Comparison of ENCODE assay signal across 22 mouse cellular contexts in genomic region chr14:27094247-27094646, GRCm38 (mm10). TPM values are rescaled to one million over a fixed set of nuclear protein-coding genes. Genes with fewer than 3 reads are reported as not detected.
DNase-seq lines count a peak whose midpoint lies in the region; ATAC-seq and TF ChIP-seq lines count a peak whose summit lies in the region.
"Had no signal": no experiment of that assay in that cellular context is flagged by ENCODE, and none has a peak within 500 bp of the region (broad histone marks: within the 10 kb centered on the region; RNA-seq: fewer than 3 reads in every experiment).

No protein-coding gene starts in this region.

- no peak for TF ChIP-seq CTCF in ES-Bruce4 (IDR thresholded peaks at IDR 0.05; ENCODE audit: low read depth, low read length)

- no peak overlapping the region for H3K9ac ChIP-seq in hindbrain, embryonic 12.5 days
- no peak overlapping the region for H3K9ac ChIP-seq in hindbrain, embryonic 16.5 days (ENCODE audit: low read depth, low read length)
- no peak overlapping the region for H3K9ac ChIP-seq in ES-Bruce4 (ENCODE audit: low read depth, poor library complexity, severe bottlenecking)
- H3K9ac ChIP-seq in forebrain, embryonic 15.5 days (replicated peaks), result no peak overlapping the region
- no peak overlapping the region for H3K9ac ChIP-seq in liver, embryonic 11.5 days (ENCODE audit: low read depth, low read length)
- H3K9ac ChIP-seq: embryonic facial prominence, embryonic 13.5 days; heart, embryonic 12.5 days; hindbrain, embryonic 15.5 days had no signal

- TF ChIP-seq EP300 in ES-Bruce4 (IDR thresholded peaks at IDR 0.05; ENCODE audit: insufficient read depth, low read depth, low read length), result no peak

- WGBS in hindbrain, embryonic 12.5 days, result 54% methylated on average over 5 of the region's 5 CpGs
- 48% methylated on average over 5 of the region's 5 CpGs for WGBS in hindbrain, embryonic 16.5 days
- WGBS in forebrain, embryonic 15.5 days, result 24% methylated on average over 5 of the region's 5 CpGs
- WGBS in liver, embryonic 11.5 days, result 75% methylated on average over 5 of the region's 5 CpGs

- 0 out of 2 replicates have a peak overlapping the region, but pooled peaks have one; percentile 1 for H3K27ac ChIP-seq in hindbrain, embryonic 12.5 days
- no peak overlapping the region for H3K27ac ChIP-seq in hindbrain, embryonic 16.5 days (ENCODE audit: low read depth, low read length)
- H3K27ac ChIP-seq in ES-Bruce4 (ENCODE audit: insufficient read depth, low read length), result peak overlapping the region; percentile 57; the same call in 1 of the 2 replicates
- H3K27ac ChIP-seq in forebrain, embryonic 15.5 days (replicated peaks), result peak overlapping the region; percentile 20; the same call in 1 of the 2 replicates
- no peak overlapping the region for H3K27ac ChIP-seq in liver, embryonic 11.5 days (ENCODE audit: low read depth, low read length)
- H3K27ac ChIP-seq: embryonic facial prominence, embryonic 13.5 days; hindbrain, embryonic 10.5 days; hindbrain, embryonic 15.5 days had no signal

- no peak overlapping the region for H3K4me2 ChIP-seq in hindbrain, embryonic 12.5 days (replicated peaks)
- H3K4me2 ChIP-seq in hindbrain, embryonic 16.5 days (ENCODE audit: low read length), result no peak overlapping the region
- no peak overlapping the region for H3K4me2 ChIP-seq in forebrain, embryonic 15.5 days (replicated peaks)
- H3K4me2 ChIP-seq in liver, embryonic 11.5 days, result no peak overlapping the region
- H3K4me2 ChIP-seq: embryonic facial prominence, embryonic 13.5 days; heart, embryonic 12.5 days; hindbrain, embryonic 15.5 days had no signal

- ATAC-seq in hindbrain, embryonic 12.5 days (ENCODE audit: low FRiP score), result 0 out of 2 replicates have a peak, but pooled peaks have one; percentile 43
- ATAC-seq in hindbrain, embryonic 16.5 days, result no peak
- peak; percentile 62; the same call in 1 of the 2 replicates for ATAC-seq in forebrain, embryonic 15.5 days (replicated peaks)
- no peak for ATAC-seq in liver, embryonic 11.5 days (replicated peaks; ENCODE audit: low FRiP score)
- ATAC-seq: inflammation-experienced regulatory T-cells, adult 6 months; intestine, postnatal 0 days had no signal

- TF ChIP-seq POLR2A in ES-Bruce4 (IDR thresholded peaks at IDR 0.05; ENCODE audit: insufficient read depth, low read length), result no peak

- H3K4me1 ChIP-seq in hindbrain, embryonic 12.5 days, result peaks cover 2% of the 10 kb centered on the region; the same call in 1 of the 2 replicates
- H3K4me1 ChIP-seq in hindbrain, embryonic 16.5 days (ENCODE audit: control insufficient read depth, insufficient read depth, low read depth, low read length), result no peaks in the 10 kb centered on the region; the same call in 1 of the 2 replicates
- peaks cover 5% of the 10 kb centered on the region for H3K4me1 ChIP-seq in ES-Bruce4 (ENCODE audit: control insufficient read depth, insufficient read depth, low read length)
- peaks cover 14% of the 10 kb centered on the region for H3K4me1 ChIP-seq in forebrain, embryonic 15.5 days
- H3K4me1 ChIP-seq in liver, embryonic 11.5 days (replicated peaks; ENCODE audit: control insufficient read depth, insufficient read depth, low read length), result no peaks in the 10 kb centered on the region
- H3K4me1 ChIP-seq: embryonic facial prominence, embryonic 13.5 days; heart, embryonic 12.5 days; hindbrain, embryonic 15.5 days had no signal

- DNase-seq in R1 (ENCODE audit: low read depth, low spot score), result peak; percentile 91
- DNase-seq in liver, embryonic 11.5 days (ENCODE audit: low spot score), result no peak
- no peak for DNase-seq in right cerebral cortex, adult 18-20 months
- DNase-seq: adrenal gland, adult 2 months; adrenal gland, postnatal 36 days; cerebellum, adult 11 months; cerebellum, adult 8-10 months; cerebellum, postnatal 36 days; gastrocnemius, postnatal 14 days; kidney, adult 8-10 months had no signal

- peaks cover 5% of the 10 kb centered on the region for H3K36me3 ChIP-seq in hindbrain, embryonic 12.5 days
- no peaks in the 10 kb centered on the region for H3K36me3 ChIP-seq in hindbrain, embryonic 16.5 days (ENCODE audit: control insufficient read depth, insufficient read depth, low read length)
- peaks cover 27% of the 10 kb centered on the region for H3K36me3 ChIP-seq in ES-Bruce4 (ENCODE audit: control insufficient read depth, insufficient read depth, low read length, poor library complexity, severe bottlenecking)
- no peaks in the 10 kb centered on the region for H3K36me3 ChIP-seq in forebrain, embryonic 15.5 days
- H3K36me3 ChIP-seq in liver, embryonic 11.5 days (ENCODE audit: control insufficient read depth, insufficient read depth, low read length), result no peaks in the 10 kb centered on the region
- H3K36me3 ChIP-seq: G1E; hindbrain, embryonic 15.5 days had no signal

- no peaks in the 10 kb centered on the region for H3K27me3 ChIP-seq in hindbrain, embryonic 12.5 days
- H3K27me3 ChIP-seq in hindbrain, embryonic 16.5 days (replicated peaks; ENCODE audit: control insufficient read depth, insufficient read depth, low read length), result no peaks in the 10 kb centered on the region
- no peaks in the 10 kb centered on the region for H3K27me3 ChIP-seq in ES-Bruce4 (ENCODE audit: control insufficient read depth, insufficient read depth, low read length, poor library complexity, severe bottlenecking)
- no peaks in the 10 kb centered on the region for H3K27me3 ChIP-seq in forebrain, embryonic 15.5 days
- H3K27me3 ChIP-seq in liver, embryonic 11.5 days (replicated peaks; ENCODE audit: control insufficient read depth, insufficient read depth, low read length), result no peaks in the 10 kb centered on the region
- H3K27me3 ChIP-seq: CH12.LX; embryonic facial prominence, embryonic 13.5 days; heart, embryonic 12.5 days; hindbrain, embryonic 15.5 days had no signal

- no peaks in the 10 kb centered on the region for H3K9me3 ChIP-seq in hindbrain, embryonic 12.5 days (replicated peaks)
- H3K9me3 ChIP-seq in hindbrain, embryonic 16.5 days (ENCODE audit: control insufficient read depth, low read length), result no peaks in the 10 kb centered on the region
- H3K9me3 ChIP-seq in ES-Bruce4 (replicated peaks; ENCODE audit: control insufficient read depth, insufficient read depth, low read length, poor library complexity, severe bottlenecking), result no peaks in the 10 kb centered on the region
- H3K9me3 ChIP-seq in forebrain, embryonic 15.5 days, result no peaks in the 10 kb centered on the region
- no peaks in the 10 kb centered on the region for H3K9me3 ChIP-seq in liver, embryonic 11.5 days (ENCODE audit: control insufficient read depth, low read length)
- H3K9me3 ChIP-seq: embryonic facial prominence, embryonic 13.5 days; G1E; heart, embryonic 12.5 days; hindbrain, embryonic 10.5 days; hindbrain, embryonic 15.5 days had no signal

- H3K4me3 ChIP-seq in hindbrain, embryonic 12.5 days, result no peak overlapping the region
- no peak overlapping the region for H3K4me3 ChIP-seq in hindbrain, embryonic 16.5 days (ENCODE audit: low read length)
- H3K4me3 ChIP-seq in ES-Bruce4 (ENCODE audit: low read depth, low read length), result no peak overlapping the region
- no peak overlapping the region for H3K4me3 ChIP-seq in forebrain, embryonic 15.5 days
- no peak overlapping the region for H3K4me3 ChIP-seq in liver, embryonic 11.5 days (ENCODE audit: low read depth, low read length)
- H3K4me3 ChIP-seq: embryonic facial prominence, embryonic 13.5 days; heart, embryonic 12.5 days; hindbrain, embryonic 10.5 days; hindbrain, embryonic 15.5 days had no signal

RNA-seq across cellular contexts. Expression of gene Arhgef3, which starts 20.5 kb away (rescaled TPM):
- 6.6 and 7.6 TPM in 2 replicates for polyA plus RNA-seq in hindbrain, embryonic 12.5 days (2016; fragmentation: Nextera tagmentation; extraction: Ambion mirVana)
- 16.0 and 18.4 TPM in 2 replicates for polyA plus RNA-seq in hindbrain, embryonic 16.5 days (2015; fragmentation: Nextera tagmentation; extraction: Ambion mirVana)
- polyA plus RNA-seq in ES-Bruce4 (2011; ENCODE audit: insufficient read depth, insufficient read length, low read depth, missing spikeins), result 2.2 and 2.6 TPM in 2 replicates
- 3.7 and 4.9 TPM in 2 replicates for polyA plus RNA-seq in forebrain, embryonic 15.5 days (2015; fragmentation: Nextera tagmentation; extraction: Ambion mirVana)
- polyA plus RNA-seq in liver, embryonic 11.5 days (2014; fragmentation: Nextera tagmentation; extraction: Ambion mirVana), result 6.4 and 6.8 TPM in 2 replicates

RNA-seq across cellular contexts. Expression of gene Il17rd, which starts 55.5 kb away (rescaled TPM):
- 7.6 and 8.6 TPM in 2 replicates for polyA plus RNA-seq in hindbrain, embryonic 12.5 days (2016; fragmentation: Nextera tagmentation; extraction: Ambion mirVana)
- polyA plus RNA-seq in hindbrain, embryonic 16.5 days (2015; fragmentation: Nextera tagmentation; extraction: Ambion mirVana), result 2.5 and 2.8 TPM in 2 replicates
- polyA plus RNA-seq in ES-Bruce4 (2011; ENCODE audit: insufficient read depth, insufficient read length, low read depth, missing spikeins), result 47.3 and 48.9 TPM in 2 replicates
- polyA plus RNA-seq in forebrain, embryonic 15.5 days (2015; fragmentation: Nextera tagmentation; extraction: Ambion mirVana), result 1.5 and 1.8 TPM in 2 replicates
- 0.69 and 0.80 TPM in 2 replicates for polyA plus RNA-seq in liver, embryonic 11.5 days (2014; fragmentation: Nextera tagmentation; extraction: Ambion mirVana)
- polyA plus RNA-seq: G1E had no signal

Comparison
In these comparisons a context has a peak if more than half of its experiments do, and no peak if none do; other contexts are left out.
1. ATAC-seq: peak in hindbrain, embryonic 12.5 days (single experiment) and forebrain, embryonic 15.5 days (single experiment); none in hindbrain, embryonic 16.5 days (single experiment) and liver, embryonic 11.5 days (single experiment).
2. H3K27ac ChIP-seq: peak in hindbrain, embryonic 12.5 days (single experiment), ES-Bruce4 (single experiment) and forebrain, embryonic 15.5 days (single experiment); none in hindbrain, embryonic 16.5 days (single experiment) and liver, embryonic 11.5 days (single experiment).